Mouse (Mus musculus) midbrain, embryonic 16.5 days (tissue): Measurements from ENCODE around the gene Gnao1. TPM values are rescaled to one million over a fixed set of nuclear protein-coding genes. Genes with fewer than 3 reads are reported as not detected.

Source experiments
- ATAC-seq: fragments of 200-750 bp; cut with Nextera tagmentation; 2 replicates; pipeline ENCODE4 v1.8.0; 2017; ENCODE audit warnings: moderate TSS enrichment
- H3K27ac ChIP-seq: fragments of 300-500 bp; sonication (generic); 2 replicates; pipeline ENCODE4 v1.5.1; 2014; ENCODE audit warnings: mild to moderate bottlenecking, low read length, mixed read lengths
- H3K27me3 ChIP-seq: fragments of 300-500 bp; sonication (generic); 2 replicates; pipeline ENCODE4 v1.6.1; 2014; ENCODE audit warnings: low read depth, low read length, mixed read lengths; ENCODE audit not compliant: control insufficient read depth, insufficient read depth
- H3K36me3 ChIP-seq: fragments of 300-500 bp; sonication (generic); 2 replicates; pipeline ENCODE4 v1.6.1; 2014; ENCODE audit warnings: mild to moderate bottlenecking, low read length, moderate library complexity, mixed read lengths; ENCODE audit not compliant: control insufficient read depth, insufficient read depth
- H3K4me1 ChIP-seq: fragments of 300-500 bp; sonication (generic); 2 replicates; pipeline ENCODE4 v1.6.1; 2014; ENCODE audit warnings: mild to moderate bottlenecking, low read length, mixed read lengths; ENCODE audit not compliant: control insufficient read depth, insufficient read depth
- H3K4me2 ChIP-seq: fragments of 300-500 bp; sonication (generic); 2 replicates; pipeline ENCODE4 v1.6.1; 2014; ENCODE audit warnings: mild to moderate bottlenecking, low read length, mixed read lengths
- H3K4me3 ChIP-seq: fragments of 300-500 bp; sonication (generic); 2 replicates; pipeline ENCODE4 v1.5.1; 2014; ENCODE audit warnings: low read depth, mild to moderate bottlenecking, low read length, moderate library complexity, mixed read lengths
- H3K9ac ChIP-seq: fragments of 300-500 bp; sonication (generic); 2 replicates; pipeline ENCODE4 v1.6.1; 2014; ENCODE audit warnings: low read depth, low read length, mixed read lengths
- H3K9me3 ChIP-seq: fragments of 300-500 bp; sonication (generic); replicated peaks from 2 replicates; pipeline ENCODE4 v1.6.1; 2014; ENCODE audit warnings: mild to moderate bottlenecking, low read length, mixed read lengths; ENCODE audit not compliant: control insufficient read depth, poor library complexity, severe bottlenecking
- WGBS: fragments of 180-500 bp; shearing (Covaris S2); extraction: QIAGEN DNeasy Blood & Tissue Kit; methylation state at CpG from one replicate; pipeline ENCODE4 v1.1.7; 2014; 5-methylcytosine and 5-hydroxymethylcytosine counted together
- polyA plus RNA-seq: library from polyadenylated mRNA; unstranded; fragments of >200 nt; fragmentation: Nextera tagmentation; extraction: Ambion mirVana; gene quantifications from 2 replicates; pipeline ENCODE4 v1.2.1, GENCODE M21; 2015

Gnao1 gene
- polyA plus RNA-seq, 1 experiment from 2014 or later: 240 TPM

DNA sequence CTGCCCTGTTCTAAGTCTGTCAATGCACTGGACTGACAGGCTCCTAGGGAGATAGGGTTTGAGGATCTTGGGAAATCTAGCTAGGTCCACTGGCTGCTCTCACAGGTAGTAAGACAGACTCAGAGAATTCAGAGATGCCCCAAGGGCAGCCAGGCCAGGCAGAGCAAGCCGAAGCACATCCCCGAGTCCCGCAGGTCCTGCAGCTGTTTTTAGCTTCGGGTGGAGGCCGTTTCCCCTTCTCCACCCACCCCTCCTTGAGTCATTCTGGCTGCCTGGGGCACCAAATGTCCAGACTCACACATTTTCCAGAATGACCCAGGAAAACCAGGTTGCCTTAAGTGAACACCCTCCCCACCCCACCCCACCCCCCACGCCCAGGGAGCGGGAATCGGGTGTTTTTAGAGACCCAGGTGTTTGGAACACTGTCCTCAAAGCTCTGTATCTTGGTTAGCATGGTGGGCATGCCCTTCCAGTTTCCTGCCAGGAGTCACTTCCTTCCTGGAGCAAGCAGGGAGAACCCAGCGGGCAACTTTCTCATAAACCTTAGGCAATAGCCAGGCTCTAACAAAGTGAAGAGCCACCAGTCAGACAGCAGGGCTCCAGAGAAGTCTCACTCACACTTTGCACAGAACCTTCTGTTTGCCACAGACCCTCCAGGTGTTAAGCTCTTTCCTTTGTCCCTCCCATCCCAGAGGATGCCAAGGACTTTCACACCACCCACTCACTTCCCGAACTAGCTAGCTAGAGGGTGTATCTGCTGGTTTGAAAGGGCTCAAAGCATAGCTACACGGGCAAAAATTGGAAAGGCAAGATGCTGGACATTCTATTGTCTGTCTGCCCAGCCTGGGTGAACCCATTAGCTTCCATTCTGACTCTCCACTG lies 131.0 kb downstream of the Gnao1 start:
- no peak overlapping the region; the same call in 1 of the 2 replicates for H3K27ac ChIP-seq
- H3K4me3 ChIP-seq: no peak overlapping the region
- WGBS: 83% methylated on average over 11 of the region's 11 CpGs

DNA sequence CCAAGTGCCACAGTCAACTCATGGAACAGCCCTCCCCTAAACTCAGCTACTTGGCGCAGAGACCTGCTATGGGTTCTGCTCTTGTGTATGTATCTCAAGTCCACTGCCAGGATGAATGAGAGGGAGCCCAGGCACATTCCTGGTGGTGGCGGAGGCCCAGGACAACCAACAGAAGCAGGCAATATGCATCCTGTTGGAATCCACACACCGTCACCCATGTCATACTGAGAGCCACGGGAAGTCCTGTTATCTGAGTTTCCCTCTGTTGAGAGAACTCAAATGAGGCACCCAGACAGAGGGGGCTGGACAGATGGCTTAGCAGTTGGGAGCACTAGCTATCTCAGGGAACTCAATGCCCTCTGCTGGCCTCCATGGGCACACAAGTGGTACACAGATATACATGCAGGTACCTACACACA lies 131.9 kb downstream of the Gnao1 start:
- WGBS: 68% methylated on average over 4 of the region's 4 CpGs
- no peak overlapping the region; the same call in 1 of the 2 replicates for H3K27ac ChIP-seq

More for the DNA sequence above, 131.0 kb downstream of the Gnao1 start:
- H3K27me3 ChIP-seq: no peaks in the 10 kb centered on the region
- no peaks in the 10 kb centered on the region for H3K9me3 ChIP-seq
- no peak for ATAC-seq
- H3K4me2 ChIP-seq: no peak overlapping the region
- no peaks in the 10 kb centered on the region for H3K36me3 ChIP-seq
- no peak overlapping the region for H3K9ac ChIP-seq
- no peaks in the 10 kb centered on the region for H3K4me1 ChIP-seq

DNA sequence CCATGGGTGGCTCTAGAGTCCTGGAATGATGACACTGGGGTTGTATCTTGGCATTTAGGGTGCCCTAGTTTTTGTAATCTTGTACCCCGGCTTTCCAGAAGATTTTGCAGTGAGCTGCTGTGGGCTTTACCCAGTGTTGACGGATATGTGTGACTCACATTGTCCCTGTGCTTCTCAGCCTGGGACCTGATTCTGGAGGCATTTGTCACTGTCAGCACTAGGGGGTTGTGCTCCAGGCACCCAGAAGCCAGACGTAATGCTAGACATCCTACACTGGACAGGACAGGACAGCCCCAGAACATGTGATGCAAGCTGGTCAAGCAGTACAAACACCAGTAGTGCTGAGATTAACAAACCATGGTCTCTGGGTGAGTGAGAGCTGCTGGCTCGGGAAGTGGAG lies 136.0 kb downstream of the Gnao1 start:
- H3K9me3 ChIP-seq: no peaks in the 10 kb centered on the region
- H3K4me1 ChIP-seq: no peaks in the 10 kb centered on the region
- H3K27ac ChIP-seq: no peak overlapping the region
- H3K9ac ChIP-seq: no peak overlapping the region
- peaks cover 17% of the 10 kb centered on the region for H3K36me3 ChIP-seq
- H3K4me2 ChIP-seq: no peak overlapping the region
- H3K4me3 ChIP-seq: no peak overlapping the region
- no peaks in the 10 kb centered on the region for H3K27me3 ChIP-seq
- no peak for ATAC-seq
- 89% methylated on average over 4 of the region's 4 CpGs for WGBS

More for the DNA sequence above, 131.9 kb downstream of the Gnao1 start:
- Histone ChIP-seq H3K4me1 (no peaks in the 10 kb centered on the region), H3K27me3 (no peaks in the 10 kb centered on the region), H3K36me3 (no peaks in the 10 kb centered on the region), H3K9me3 (no peaks in the 10 kb centered on the region), H3K4me3 (no peak overlapping the region), H3K4me2 (no peak overlapping the region), H3K9ac (no peak overlapping the region)
- ATAC-seq: no peak

DNA sequence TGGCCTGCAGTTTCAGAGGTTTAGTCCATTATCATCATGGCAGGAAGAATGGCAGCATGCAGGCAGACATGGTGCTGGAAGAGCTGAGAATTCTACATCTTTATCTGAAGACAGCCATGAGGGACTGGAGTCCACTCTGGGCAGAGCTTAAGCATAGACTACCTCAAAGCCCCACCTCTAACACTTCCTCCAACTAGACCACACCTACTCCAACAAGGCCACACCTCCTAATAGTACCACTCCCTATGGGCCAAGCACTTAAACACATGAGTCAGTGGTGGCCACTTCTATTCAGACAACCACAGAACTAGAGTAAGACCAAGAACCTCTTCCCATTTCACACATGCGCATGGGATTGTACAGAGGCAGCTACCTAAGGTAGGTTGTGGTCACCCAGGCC lies 136.6 kb downstream of the Gnao1 start:
- Histone ChIP-seq H3K27me3 (no peaks in the 10 kb centered on the region), H3K27ac (no peak overlapping the region), H3K4me3 (no peak overlapping the region), H3K9ac (no peak overlapping the region), H3K4me1 (no peaks in the 10 kb centered on the region), H3K36me3 (peaks cover 23% of the 10 kb centered on the region), H3K4me2 (no peak overlapping the region), H3K9me3 (no peaks in the 10 kb centered on the region)
- no peak for ATAC-seq
- 96% methylated on average over 1 of the region's 1 CpGs for WGBS

- Histone ChIP-seq H3K27me3 (no peaks in the 10 kb centered on the region), H3K4me2 (no peak overlapping the region), H3K9ac (no peak overlapping the region), H3K4me3 (no peak overlapping the region), H3K4me1 (no peaks in the 10 kb centered on the region), H3K9me3 (no peaks in the 10 kb centered on the region), H3K27ac (no peak overlapping the region), H3K36me3 (peaks cover 53% of the 10 kb centered on the region)
- 90% methylated on average over 14 of the region's 14 CpGs for WGBS
- ATAC-seq: no peak
Observed at GRCm38 (mm10) chr8:93950133-93950532, 140.4 kb downstream of the Gnao1 start.

DNA sequence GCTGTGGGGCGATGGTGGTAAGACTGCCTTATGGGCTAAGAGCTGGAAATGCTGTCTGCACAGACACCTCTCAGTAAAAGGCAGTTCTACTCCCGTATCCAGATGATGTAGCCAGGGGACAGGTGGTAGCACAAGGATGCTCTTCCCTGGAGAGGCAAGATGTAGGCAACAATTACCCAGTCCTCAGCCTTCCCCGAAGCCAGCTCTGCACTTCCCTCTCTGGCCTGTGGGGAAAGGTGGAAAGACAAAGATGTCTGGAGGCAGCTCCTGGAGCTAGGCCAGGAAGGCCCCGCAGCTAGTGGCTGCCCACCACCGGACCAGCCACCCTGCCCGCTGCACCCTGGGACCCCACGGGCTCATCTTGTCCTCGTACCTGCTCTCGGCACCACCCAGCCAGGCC lies 142.7 kb downstream of the Gnao1 start:
- Histone ChIP-seq H3K9ac (no peak overlapping the region), H3K4me3 (no peak overlapping the region), H3K4me2 (no peak overlapping the region), H3K9me3 (no peaks in the 10 kb centered on the region), H3K27me3 (no peaks in the 10 kb centered on the region), H3K36me3 (peaks cover 72% of the 10 kb centered on the region), H3K27ac (no peak overlapping the region), H3K4me1 (no peaks in the 10 kb centered on the region)
- no peak for ATAC-seq
- WGBS: 84% methylated on average over 9 of the region's 9 CpGs

GRCm38 (mm10) chr8:93958402-93958801 lies 148.6 kb downstream of the Gnao1 start:
- no peaks in the 10 kb centered on the region for H3K9me3 ChIP-seq
- no peak overlapping the region for H3K27ac ChIP-seq
- no peak overlapping the region for H3K9ac ChIP-seq
- WGBS: 90% methylated on average over 9 of the region's 9 CpGs
- H3K36me3 ChIP-seq: peaks cover 46% of the 10 kb centered on the region
- ATAC-seq: 0 out of 2 replicates have a peak, but pooled peaks have one; percentile 15
- no peak overlapping the region for H3K4me2 ChIP-seq
- no peak overlapping the region for H3K4me3 ChIP-seq
- no peaks in the 10 kb centered on the region for H3K27me3 ChIP-seq
- no peaks in the 10 kb centered on the region for H3K4me1 ChIP-seq

DNA sequence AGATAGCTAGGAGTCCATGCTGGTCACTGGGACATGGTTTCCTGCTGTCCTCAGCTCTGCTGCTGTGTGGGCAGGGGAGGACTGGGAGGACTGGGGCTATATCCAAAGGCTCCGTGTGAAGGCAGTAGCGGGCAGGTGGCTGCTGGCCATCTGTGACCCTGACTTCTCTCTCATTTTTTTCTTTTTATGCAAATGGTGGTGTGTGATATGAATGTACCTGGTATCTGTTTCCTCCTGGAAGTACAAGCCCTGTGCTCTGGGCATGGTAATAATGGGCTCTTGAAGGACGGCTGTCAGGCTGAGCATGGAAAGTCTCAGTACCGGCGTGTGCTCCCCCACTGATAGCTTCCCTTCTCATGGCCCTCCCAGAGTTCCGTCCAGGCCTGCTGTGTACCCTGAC lies 151.1 kb downstream of the Gnao1 start:
- H3K27me3 ChIP-seq: no peaks in the 10 kb centered on the region
- peaks cover 44% of the 10 kb centered on the region for H3K36me3 ChIP-seq
- 89% methylated on average over 6 of the region's 6 CpGs for WGBS
- H3K27ac ChIP-seq: no peak overlapping the region
- no peak overlapping the region for H3K4me2 ChIP-seq
- H3K4me3 ChIP-seq: no peak overlapping the region
- ATAC-seq: no peak
- no peaks in the 10 kb centered on the region for H3K9me3 ChIP-seq
- no peak overlapping the region for H3K9ac ChIP-seq
- H3K4me1 ChIP-seq: no peaks in the 10 kb centered on the region

- no peak overlapping the region for H3K4me3 ChIP-seq
- 77% methylated on average over 6 of the region's 6 CpGs for WGBS
- no peaks in the 10 kb centered on the region for H3K27me3 ChIP-seq
- peaks cover 52% of the 10 kb centered on the region for H3K36me3 ChIP-seq
- 0 out of 2 replicates have a peak, but pooled peaks cover 2% of the 10 kb centered on the region for H3K4me1 ChIP-seq
- H3K4me2 ChIP-seq: no peak overlapping the region
- H3K9me3 ChIP-seq: no peaks in the 10 kb centered on the region
- H3K9ac ChIP-seq: no peak overlapping the region
- ATAC-seq: no peak
- H3K27ac ChIP-seq: no peak overlapping the region
Observed at GRCm38 (mm10) chr8:93968293-93968692, 158.5 kb downstream of the Gnao1 start.
